Mouse (Mus musculus): ENCODE data around the gene Polr3h. TPM values are rescaled to one million over a fixed set of nuclear protein-coding genes. Genes with fewer than 3 reads are reported as not detected.

Polr3h gene
- polyA plus RNA-seq, 2 experiments = 25.0 to 71.6 TPM

GRCm38 (mm10) chr15:81960171-81961077, 34.4 kb upstream of the Polr3h start, which contains the start of gene Pmm1:
Gene Pmm1, minus strand, starts transcription at chr15:81960930.
- Histone ChIP-seq H3K4me1 (ENCODE audit: control insufficient read depth, insufficient read depth, low read length) (no peaks in the 10 kb centered on the region), H3K36me3 (ENCODE audit: control insufficient read depth, insufficient read depth, low read length) (peaks cover 2% of the 10 kb centered on the region), H3K9ac (ENCODE audit: low read depth, low read length, severe bottlenecking) (peak within 1 kb of the TSS; percentile 72), H3K9me3 (ENCODE audit: control insufficient read depth, low read length) (no peaks in the 10 kb centered on the region), H3K4me3 (replicated peaks; ENCODE audit: low read length) (peak within 1 kb of the TSS; percentile 67), H3K27me3 (ENCODE audit: control insufficient read depth, insufficient read depth, low read length) (no peaks in the 10 kb centered on the region), H3K4me2 (replicated peaks; ENCODE audit: low read depth, low read length, severe bottlenecking) (peak within 1 kb of the TSS; percentile 97), H3K27ac (replicated peaks; ENCODE audit: low read depth, low read length) (peak within 1 kb of the TSS; percentile 68)
- WGBS = under 1% methylated on average over 62 of the region's 77 CpGs
- DNase-seq (ENCODE audit: low spot score) = peak; percentile 99
- peak; percentile 98 for ATAC-seq (ENCODE audit: low FRiP score, low read depth)
- no peak for TF ChIP-seq POLR2A (IDR thresholded peaks at IDR 0.05; ENCODE audit: borderline replicate concordance, extremely low read depth, insufficient read depth, insufficient read length)

- TF ChIP-seq POLR2A (IDR thresholded peaks at IDR 0.05; ENCODE audit: borderline replicate concordance, extremely low read depth, insufficient read depth, insufficient read length) = no peak
- Histone ChIP-seq H3K27me3 (ENCODE audit: control insufficient read depth, insufficient read depth, low read length) (no peaks in the 10 kb centered on the region), H3K4me3 (replicated peaks; ENCODE audit: low read length) (no peak overlapping the region), H3K9ac (ENCODE audit: low read depth, low read length, severe bottlenecking) (no peak overlapping the region), H3K36me3 (ENCODE audit: control insufficient read depth, insufficient read depth, low read length) (peaks cover 18% of the 10 kb centered on the region), H3K9me3 (ENCODE audit: control insufficient read depth, low read length) (no peaks in the 10 kb centered on the region), H3K27ac (replicated peaks; ENCODE audit: low read depth, low read length) (no peak overlapping the region), H3K4me1 (ENCODE audit: control insufficient read depth, insufficient read depth, low read length) (no peaks in the 10 kb centered on the region), H3K4me2 (replicated peaks; ENCODE audit: low read depth, low read length, severe bottlenecking) (no peak overlapping the region)
- 83% methylated on average over 3 of the region's 3 CpGs for WGBS
- no peak for DNase-seq (ENCODE audit: low spot score)
- no peak for ATAC-seq (ENCODE audit: low FRiP score, low read depth)
Observed at GRCm38 (mm10) chr15:81958906-81959305, 32.9 kb upstream of the Polr3h start.

- Histone ChIP-seq H3K27ac (replicated peaks; ENCODE audit: low read depth, low read length) (no peak overlapping the region), H3K9me3 (ENCODE audit: control insufficient read depth, low read length) (no peaks in the 10 kb centered on the region), H3K4me2 (replicated peaks; ENCODE audit: low read depth, low read length, severe bottlenecking) (no peak overlapping the region), H3K9ac (ENCODE audit: low read depth, low read length, severe bottlenecking) (no peak overlapping the region), H3K4me3 (replicated peaks; ENCODE audit: low read length) (no peak overlapping the region), H3K27me3 (ENCODE audit: control insufficient read depth, insufficient read depth, low read length) (no peaks in the 10 kb centered on the region), H3K4me1 (ENCODE audit: control insufficient read depth, insufficient read depth, low read length) (no peaks in the 10 kb centered on the region), H3K36me3 (ENCODE audit: control insufficient read depth, insufficient read depth, low read length) (peaks cover 18% of the 10 kb centered on the region)
- ATAC-seq (ENCODE audit: low FRiP score, low read depth) (no peak), DNase-seq (ENCODE audit: low spot score) (no peak)
- TF ChIP-seq POLR2A (IDR thresholded peaks at IDR 0.05; ENCODE audit: borderline replicate concordance, extremely low read depth, insufficient read depth, insufficient read length) = no peak
- WGBS = 88% methylated on average over 11 of the region's 11 CpGs
Observed at GRCm38 (mm10) chr15:81957598-81957997, 31.6 kb upstream of the Polr3h start.

- H3K27ac ChIP-seq (replicated peaks; ENCODE audit: low read depth, low read length) = no peak overlapping the region
- no peak for TF ChIP-seq POLR2A (IDR thresholded peaks at IDR 0.05; ENCODE audit: borderline replicate concordance, extremely low read depth, insufficient read depth, insufficient read length)
- WGBS = 62% methylated on average over 8 of the region's 8 CpGs
- ATAC-seq (ENCODE audit: low FRiP score, low read depth) = no peak
- no peak overlapping the region for H3K4me3 ChIP-seq (replicated peaks; ENCODE audit: low read length)
- DNase-seq (ENCODE audit: low spot score) = no peak
- H3K36me3 ChIP-seq (ENCODE audit: control insufficient read depth, insufficient read depth, low read length) = peaks cover 21% of the 10 kb centered on the region
- H3K4me2 ChIP-seq (replicated peaks; ENCODE audit: low read depth, low read length, severe bottlenecking) = no peak overlapping the region
- H3K9me3 ChIP-seq (ENCODE audit: control insufficient read depth, low read length) = no peaks in the 10 kb centered on the region
- H3K27me3 ChIP-seq (ENCODE audit: control insufficient read depth, insufficient read depth, low read length) = no peaks in the 10 kb centered on the region
- H3K9ac ChIP-seq (ENCODE audit: low read depth, low read length, severe bottlenecking) = no peak overlapping the region
- no peaks in the 10 kb centered on the region for H3K4me1 ChIP-seq (ENCODE audit: control insufficient read depth, insufficient read depth, low read length)
Observed at GRCm38 (mm10) chr15:81956457-81956856, 30.4 kb upstream of the Polr3h start.

- no peaks in the 10 kb centered on the region for H3K4me1 ChIP-seq (ENCODE audit: control insufficient read depth, insufficient read depth, low read length)
- H3K4me3 ChIP-seq (replicated peaks; ENCODE audit: low read length) = no peak overlapping the region
- H3K4me2 ChIP-seq (replicated peaks; ENCODE audit: low read depth, low read length, severe bottlenecking) = no peak overlapping the region
- H3K27me3 ChIP-seq (ENCODE audit: control insufficient read depth, insufficient read depth, low read length) = no peaks in the 10 kb centered on the region
- no peak for TF ChIP-seq POLR2A (IDR thresholded peaks at IDR 0.05; ENCODE audit: borderline replicate concordance, extremely low read depth, insufficient read depth, insufficient read length)
- H3K9me3 ChIP-seq (ENCODE audit: control insufficient read depth, low read length) = no peaks in the 10 kb centered on the region
- no peak for DNase-seq (ENCODE audit: low spot score)
- no peak overlapping the region for H3K9ac ChIP-seq (ENCODE audit: low read depth, low read length, severe bottlenecking)
- ATAC-seq (ENCODE audit: low FRiP score, low read depth) = no peak
- WGBS = 91% methylated on average over 15 of the region's 15 CpGs
- peaks cover 28% of the 10 kb centered on the region for H3K36me3 ChIP-seq (ENCODE audit: control insufficient read depth, insufficient read depth, low read length)
- no peak overlapping the region for H3K27ac ChIP-seq (replicated peaks; ENCODE audit: low read depth, low read length)
Observed at GRCm38 (mm10) chr15:81955414-81955813, 29.4 kb upstream of the Polr3h start.

Data from limb, embryonic 14.5 days (tissue).